Mouse (Mus musculus): ENCODE data around the gene Loxl3. TPM values are rescaled to one million over a fixed set of nuclear protein-coding genes. Genes with fewer than 3 reads are reported as not detected.

Gene Loxl3
- total RNA-seq, 2 experiments from 2014 or later, result 3.2 to 3.6 TPM

DNA sequence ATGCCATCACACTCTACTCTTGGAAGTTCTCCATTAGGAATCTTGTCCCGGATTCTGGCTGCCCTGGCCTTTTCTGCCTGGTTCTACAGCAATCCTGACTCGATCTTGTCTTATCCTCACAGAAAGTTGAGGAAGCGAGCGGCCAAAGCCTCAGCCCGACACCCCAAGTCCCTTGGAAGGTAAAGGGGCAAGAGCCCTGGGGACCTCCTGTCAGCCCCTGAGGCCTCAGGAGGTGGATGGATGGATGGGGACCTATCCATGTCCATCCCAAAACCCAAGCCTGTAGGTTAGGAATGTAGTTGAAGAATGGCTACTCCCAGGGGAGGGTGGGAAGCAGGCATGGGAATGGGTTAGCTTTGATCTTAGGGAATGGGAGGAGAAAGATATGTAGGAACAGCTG, 10.0 kb downstream of the Loxl3 start:
- no peak for DNase-seq
- intact Hi-C loops (cut with DNase I), result no loop called here

DNA sequence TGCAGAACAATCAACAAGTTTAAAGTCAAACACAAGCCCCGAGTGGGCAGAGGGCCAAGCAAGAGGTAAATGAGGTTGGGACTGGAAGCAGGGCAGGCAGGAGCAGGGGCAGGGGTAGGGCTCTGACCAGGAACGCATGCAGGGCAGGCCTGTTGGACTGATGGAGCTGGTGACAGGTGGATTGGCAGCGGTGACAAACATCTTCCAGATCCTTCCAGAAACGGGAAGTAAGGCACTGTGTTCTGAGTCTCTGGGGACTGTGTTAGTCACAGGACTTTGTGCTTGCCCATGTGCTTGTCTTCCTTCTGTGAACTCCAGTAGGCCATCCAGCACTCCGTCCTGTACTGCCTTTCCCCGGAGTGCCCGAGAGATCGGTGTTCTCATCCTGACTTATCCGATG, 10.8 kb downstream of the Loxl3 start:
- intact Hi-C loops (cut with DNase I), result no loop called here
- DNase-seq, result no peak

DNA sequence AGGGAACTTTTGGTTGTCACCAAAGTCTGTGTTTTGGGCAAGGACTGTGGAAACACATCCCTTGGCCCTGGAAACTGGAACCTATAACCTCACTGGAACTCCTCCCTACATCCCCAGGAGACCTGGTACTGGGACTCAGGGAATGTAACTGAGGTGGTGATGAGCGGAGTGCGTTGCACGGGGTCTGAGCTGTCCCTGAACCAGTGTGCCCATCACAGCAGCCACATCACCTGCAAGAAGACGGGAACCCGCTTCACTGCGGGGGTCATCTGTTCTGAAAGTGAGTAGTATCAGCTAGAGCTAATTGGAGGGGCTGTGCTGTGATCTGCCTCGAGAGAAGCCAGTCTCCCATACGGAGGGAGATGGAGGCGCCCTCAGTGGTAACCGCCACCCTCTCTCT, 15.4 kb downstream of the Loxl3 start:
- intact Hi-C loops (cut with DNase I), result no loop called here
- no peak for DNase-seq

GRCm38 (mm10) chr6:83053136-83053960, 19.4 kb downstream of the Loxl3 start:
- intact Hi-C loops (cut with DNase I), result loop anchor here (10.0 kb wide), 1 partner anchor 59 kb away; no protein-coding TSS in a partner anchor
- DNase-seq, result no peak

DNA sequence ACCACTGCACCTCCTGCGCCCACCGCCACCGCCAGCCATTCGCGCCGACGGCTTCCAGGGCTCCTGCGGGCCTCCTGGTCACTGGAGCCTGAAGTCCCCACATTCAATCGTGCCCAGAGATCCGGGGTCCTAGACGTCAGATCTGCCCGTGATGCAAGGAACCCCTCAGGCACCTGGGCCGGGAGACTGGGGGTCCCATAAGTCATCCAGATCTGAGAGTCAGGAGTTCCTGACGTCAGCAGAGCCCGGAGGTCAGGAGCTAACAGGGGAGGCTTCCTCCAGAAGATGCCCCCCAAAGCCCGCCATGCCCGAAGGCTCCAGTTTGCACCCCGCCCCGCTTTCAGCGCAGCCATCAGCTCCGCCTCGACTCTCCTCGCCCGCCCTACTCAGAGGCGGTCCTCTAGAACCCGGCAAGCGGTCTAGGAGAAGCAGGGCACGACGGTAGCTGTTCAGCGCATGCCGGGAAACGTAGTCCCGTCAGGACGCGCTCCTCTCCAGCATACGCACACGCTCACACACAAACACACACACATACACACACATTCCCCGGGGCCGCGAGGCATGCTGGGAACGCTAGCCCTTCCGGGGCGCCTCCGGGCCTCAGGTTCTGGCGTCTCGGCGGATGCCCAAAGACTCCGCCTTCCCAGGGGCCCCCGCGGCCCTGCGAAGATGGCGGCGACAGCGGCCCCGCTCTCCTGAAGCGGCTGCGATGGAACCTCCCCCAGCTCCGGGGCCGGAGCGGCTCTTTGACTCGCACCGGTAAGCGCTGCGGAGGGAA, 20.3 kb downstream of the Loxl3 start, which contains the start of gene Aup1:
Aup1 (plus strand) TSS at position 448 of the 778 bp plus-strand sequence.
- intact Hi-C loops (cut with DNase I), result loop anchor here (10.0 kb wide), 1 partner anchor 59 kb away; no protein-coding TSS in a partner anchor
- DNase-seq, result peak; percentile 95

GRCm38 (mm10) chr6:83054871-83055431, 21.0 kb downstream of the Loxl3 start, which contains the start of gene Htra2:
Gene Htra2 (minus strand): TSS chr6:83055273.
- DNase-seq, result peak; percentile 50
- intact Hi-C loops (cut with DNase I), result loop anchor here (10.0 kb wide), 1 partner anchor 60 kb away; no protein-coding TSS in a partner anchor

DNA sequence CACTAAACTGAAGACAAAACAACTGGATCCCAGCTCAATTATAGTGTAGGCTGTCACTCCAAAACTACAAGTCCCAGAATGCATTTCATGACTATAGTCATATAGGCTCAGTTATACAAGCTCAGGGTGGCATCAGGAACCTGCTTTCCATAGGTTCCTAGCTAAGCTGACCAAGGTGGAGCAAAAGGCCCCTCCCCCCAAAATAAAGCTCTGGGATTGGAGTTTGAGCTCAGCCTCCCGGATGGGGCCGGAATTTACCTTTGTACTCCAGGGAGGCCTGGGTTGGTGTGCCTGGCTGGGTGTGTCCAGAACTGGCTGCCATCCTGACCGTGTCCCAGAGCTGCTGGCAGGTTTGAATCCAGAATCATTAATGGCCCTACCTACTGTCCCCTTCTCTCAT, 23.8 kb downstream of the Loxl3 start, which contains the start of gene Dqx1:
Dqx1 (plus strand) TSS at position 55 of the 400 bp plus-strand sequence.
- intact Hi-C loops (cut with DNase I), result loop anchor here (10.0 kb wide), 1 partner anchor 63 kb away; no protein-coding TSS in a partner anchor

DNA sequence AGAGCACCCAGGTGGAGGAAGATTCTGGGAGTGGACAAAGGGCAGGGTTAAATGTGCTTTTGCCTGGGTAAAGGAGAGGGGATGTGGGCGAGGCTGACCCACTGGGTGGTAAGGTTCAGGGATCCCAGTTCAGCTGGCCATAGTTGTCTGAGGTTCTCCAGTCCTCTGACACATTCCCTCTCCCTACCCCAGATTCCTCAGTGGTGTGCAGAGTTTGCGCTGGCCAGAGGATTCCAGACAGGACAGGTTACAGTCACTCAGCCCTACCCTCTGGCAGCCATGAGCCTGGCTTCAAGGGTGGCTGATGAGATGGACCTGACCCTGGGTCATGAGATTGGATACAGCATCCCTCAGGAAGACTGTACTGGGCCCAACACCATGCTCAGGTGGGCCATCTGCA, 24.8 kb downstream of the Loxl3 start:
- no peak for DNase-seq
- intact Hi-C loops (cut with DNase I), result loop anchor here (10.0 kb wide), 1 partner anchor 64 kb away; no protein-coding TSS in a partner anchor

More for the DNA sequence above, 23.8 kb downstream of the Loxl3 start, which contains the start of gene Dqx1:
- DNase-seq, result no peak

GRCm38 (mm10) chr6:83065995-83066394, 32.0 kb downstream of the Loxl3 start:
- no peak for DNase-seq
- intact Hi-C loops (cut with DNase I), result no loop called here

DNA sequence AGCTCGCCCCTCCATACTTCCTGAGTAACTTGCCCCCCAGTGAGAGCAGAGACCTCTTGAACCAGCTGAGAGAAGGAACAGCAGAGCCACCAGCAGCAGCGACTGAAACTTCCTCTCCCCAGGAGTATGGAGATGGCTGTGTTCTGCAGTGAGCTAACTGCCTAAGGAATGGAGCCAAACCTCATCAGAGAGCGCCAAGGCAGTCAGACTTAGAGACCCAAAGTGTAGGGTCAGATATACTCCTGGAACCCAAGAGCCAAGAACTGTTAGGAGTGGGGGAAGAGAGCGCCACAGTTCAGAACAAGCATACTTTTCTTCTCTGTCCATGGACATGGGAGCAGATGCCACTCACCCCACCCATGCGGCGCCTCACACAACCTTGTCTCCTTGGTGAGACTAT, 32.5 kb downstream of the Loxl3 start:
- intact Hi-C loops (cut with DNase I), result no loop called here
- no peak for DNase-seq

- intact Hi-C loops (cut with DNase I), result no loop called here
- no peak for DNase-seq
Observed at GRCm38 (mm10) chr6:83068221-83068620, 34.2 kb downstream of the Loxl3 start.

GRCm38 (mm10) chr6:83068706-83069487, 34.9 kb downstream of the Loxl3 start:
- intact Hi-C loops (cut with DNase I), result no loop called here
- no peak for DNase-seq

DNA sequence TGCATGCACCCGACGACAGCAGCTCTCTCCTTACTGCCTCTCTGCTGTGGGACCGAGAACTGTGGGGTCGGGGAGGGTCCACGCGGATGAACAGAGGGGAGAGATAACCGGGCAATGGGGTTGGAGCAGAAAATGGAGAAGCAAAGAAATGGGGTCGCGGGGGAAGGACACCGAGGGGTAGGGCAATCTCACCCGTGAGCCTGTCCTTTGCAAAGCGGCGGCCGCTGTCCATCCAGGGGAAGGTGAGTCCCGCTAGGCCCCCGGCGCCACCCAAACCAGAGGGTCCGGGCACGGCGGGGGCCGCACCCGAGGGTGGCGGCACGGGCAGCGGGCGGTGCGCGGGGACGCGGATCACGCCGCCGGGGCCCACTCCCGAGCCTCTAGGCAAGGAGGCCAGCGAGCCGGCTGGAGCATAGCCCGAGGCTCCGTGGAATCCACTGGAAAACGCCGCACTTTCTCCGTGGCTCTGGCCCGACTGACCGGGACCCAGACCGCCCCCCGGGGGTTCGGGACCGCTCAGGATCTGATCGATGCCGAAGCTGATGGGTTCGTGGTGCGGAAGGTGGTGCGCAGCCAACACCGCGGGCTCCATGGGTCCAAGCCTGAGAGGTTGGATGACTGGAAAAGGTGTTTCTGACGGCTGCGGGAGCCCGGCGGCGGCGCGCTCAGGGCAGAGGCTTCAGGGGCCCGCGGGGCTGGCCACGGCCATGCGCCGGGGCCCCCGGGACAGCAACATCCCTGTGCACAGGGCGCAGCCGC, 35.7 kb downstream of the Loxl3 start:
- intact Hi-C loops (cut with DNase I), result no loop called here
- DNase-seq, result no peak

DNA sequence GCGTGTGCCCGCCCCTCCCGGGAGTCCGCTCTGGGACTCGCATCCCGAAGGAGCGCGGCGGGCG, 36.1 kb downstream of the Loxl3 start, which contains the start of gene Tlx2:
Tlx2 (minus strand) TSS at position 47 of the 64 bp plus-strand sequence.
- intact Hi-C loops (cut with DNase I), result no loop called here
- DNase-seq, result no peak

DNA sequence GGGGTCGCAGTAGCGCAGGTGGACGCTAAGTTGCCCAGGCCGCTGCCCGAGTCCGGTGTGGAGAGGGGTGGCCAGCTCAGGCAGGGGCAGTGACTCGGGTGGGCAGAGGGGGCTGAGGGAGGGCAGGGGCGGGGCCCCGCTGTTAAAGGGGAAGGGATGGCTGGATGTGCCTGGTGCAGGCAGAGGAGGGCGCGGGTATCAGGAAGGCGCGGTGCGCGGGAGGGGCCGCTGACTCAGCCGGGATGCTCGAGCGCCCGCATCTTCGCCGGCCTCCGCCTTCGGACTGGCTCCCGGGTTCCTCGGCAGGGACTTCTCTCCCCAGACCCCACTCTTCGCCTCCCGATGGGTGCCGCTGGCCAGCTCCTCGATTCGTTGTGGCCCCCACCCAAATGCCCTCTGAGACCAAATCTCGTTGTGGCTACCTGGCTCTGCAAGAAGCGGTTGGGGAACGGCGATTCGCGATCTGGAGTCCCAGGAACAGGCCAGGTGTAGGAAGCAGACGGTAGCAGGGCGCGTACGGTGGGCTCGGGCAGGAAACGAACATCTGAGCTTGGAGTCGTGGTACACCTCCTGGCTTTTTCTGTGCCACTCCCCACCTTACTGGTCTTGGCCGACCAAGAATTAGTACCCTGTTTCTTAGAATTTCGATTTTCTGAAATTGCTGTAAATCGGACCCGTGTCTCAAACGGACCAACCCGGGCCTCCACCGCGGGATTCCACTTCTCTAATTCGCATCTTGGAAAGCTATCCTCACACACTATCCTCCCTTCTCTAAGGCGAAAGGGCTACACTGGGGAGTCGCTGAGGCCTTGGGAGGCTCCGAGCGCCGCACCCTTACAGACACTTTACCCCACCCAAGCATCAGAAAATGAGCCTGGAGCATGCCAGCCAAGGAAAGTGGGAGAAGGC, 36.6 kb downstream of the Loxl3 start:
- intact Hi-C loops (cut with DNase I), result no loop called here
- no peak for DNase-seq

DNA sequence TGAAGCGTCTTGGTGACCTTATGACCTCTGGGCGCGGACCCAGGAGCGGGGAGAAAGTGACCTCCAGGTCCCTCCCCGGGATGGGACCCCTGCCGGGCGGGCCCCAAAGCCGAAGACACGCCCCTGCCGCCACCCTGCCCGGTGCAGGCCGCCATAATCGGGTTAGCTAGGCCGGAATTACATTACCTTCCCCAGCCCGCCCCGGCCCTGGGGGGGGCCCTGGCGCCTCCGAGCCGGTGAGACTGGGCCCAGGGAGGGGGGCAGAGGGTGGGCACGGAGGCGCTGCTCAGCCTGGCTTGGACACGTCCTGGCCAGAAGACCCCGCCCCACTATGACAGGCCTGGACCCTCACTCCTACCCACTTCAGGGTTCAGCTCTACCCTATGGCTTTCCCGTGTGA, 37.2 kb downstream of the Loxl3 start:
- no peak for DNase-seq
- intact Hi-C loops (cut with DNase I), result no loop called here

GRCm38 (mm10) chr6:83074979-83075378, 41.0 kb downstream of the Loxl3 start:
- intact Hi-C loops (cut with DNase I), result no loop called here
- no peak for DNase-seq

- intact Hi-C loops (cut with DNase I), result no loop called here
- no peak for DNase-seq
Observed at GRCm38 (mm10) chr6:83077630-83078323, 43.8 kb downstream of the Loxl3 start, which contains the start of gene Pcgf1. Gene Pcgf1 (plus strand): TSS chr6:83077869.

Measured in left cerebral cortex, postnatal 4 days (tissue).